Mouse (Mus musculus) CH12.LX (cell line): ENCODE results near the gene Mcm9.

Source experiments
- CTCF ChIP-seq, 2 experiments: IDR thresholded peaks in 1 of 2; conservative IDR thresholded peaks in 1 of 2; 2 replicates each; pipeline ENCODE4 v1.5.1; 2011 to 2012; ENCODE audit warnings: low read depth in 2 of 2, low read length in 2 of 2, improper control_type of control experiment in 1 of 2, inconsistent platforms in 1 of 2, mild to moderate bottlenecking in 1 of 2, moderate library complexity in 1 of 2
- HCFC1 ChIP-seq: IDR thresholded peaks from 2 replicates; pipeline ENCODE4 v1.6.1; 2012; ENCODE audit warnings: low read depth, mild to moderate bottlenecking, inconsistent platforms, low read length, improper control_type of control experiment
- MXI1 ChIP-seq: IDR thresholded peaks from 2 replicates; pipeline ENCODE4 v1.6.1; 2011; ENCODE audit warnings: mild to moderate bottlenecking, low read depth, low read length, improper control_type of control experiment
- NRF1 ChIP-seq: IDR thresholded peaks from 2 replicates; pipeline ENCODE4 v1.6.1; 2014; ENCODE audit warnings: low read depth, mild to moderate bottlenecking, inconsistent platforms, low read length, improper control_type of control experiment, moderate library complexity
- POLR2A ChIP-seq: IDR thresholded peaks from 2 replicates; pipeline ENCODE4 v1.6.1; 2011; ENCODE audit warnings: low read depth, mild to moderate bottlenecking, improper control_type of control experiment, low read length
- ZC3H11A ChIP-seq: IDR thresholded peaks from 2 replicates; pipeline ENCODE4 v1.6.1; 2012; ENCODE audit warnings: low read depth, mild to moderate bottlenecking, inconsistent platforms, low read length, improper control_type of control experiment
- ZNF384 ChIP-seq: IDR thresholded peaks from 2 replicates; pipeline ENCODE4 v1.6.1; 2012; ENCODE audit warnings: low read depth, low read length, improper control_type of control experiment, inconsistent platforms

GRCm38 (mm10) chr10:53562001-53562400 lies 68.2 kb downstream of the Mcm9 start:
- TF ChIP-seq CTCF (conservative IDR thresholded peaks at IDR 0.05 in 1 of 2, IDR thresholded peaks at IDR 0.05 in 1 of 2; ENCODE audit: low read depth in 2 of 2, low read length in 2 of 2) (no peak), NRF1 (no peak), POLR2A (no peak), MXI1 (no peak), ZC3H11A (no peak), ZNF384 (no peak), HCFC1 (no peak)
